Mouse (Mus musculus): ENCODE measurements at regions not wholly inside any gene's neighbourhood (a gene's known extent, or its start where the extent isn't known, plus 50 kb on each side); places are given as distances from the start of the nearest gene placed in this dataset.
"Not testable (repeated sequence)": the region's sequence is repeated elsewhere in the genome, so short reads cannot be mapped to it uniquely, and the experiment has no call there.

DNA sequence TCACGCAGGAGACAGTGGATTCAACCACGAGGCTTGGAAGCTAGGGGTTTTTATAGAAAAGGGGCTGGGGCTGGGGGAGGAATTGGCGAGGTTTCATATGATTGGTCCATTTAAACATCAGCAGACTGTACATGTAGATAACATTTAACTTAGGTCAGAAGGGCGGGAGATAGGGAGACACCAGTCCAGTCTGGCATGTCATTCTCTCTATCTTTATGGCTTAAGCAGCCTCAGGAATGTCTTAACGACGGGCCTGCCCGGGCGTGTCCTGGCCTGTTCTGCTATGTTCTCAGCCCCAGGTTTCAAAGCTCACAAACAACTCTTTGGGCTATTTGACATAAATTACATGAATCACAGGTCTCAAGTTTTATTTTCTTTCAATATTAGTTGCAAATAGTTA, 910.6 kb downstream of the Abca13 start:
- H3K9me3 ChIP-seq; H3K36me3 ChIP-seq; H3K27me3 ChIP-seq; H3K27ac ChIP-seq; H3K4me2 ChIP-seq; H3K9ac ChIP-seq; H3K4me3 ChIP-seq; ATAC-seq (ENCODE audit: borderline replicate concordance, extremely low read depth, low FRiP score, low TSS enrichment); H3K4me1 ChIP-seq: not testable (repeated sequence)
- WGBS: 57% methylated on average over 8 of the region's 8 CpGs

DNA sequence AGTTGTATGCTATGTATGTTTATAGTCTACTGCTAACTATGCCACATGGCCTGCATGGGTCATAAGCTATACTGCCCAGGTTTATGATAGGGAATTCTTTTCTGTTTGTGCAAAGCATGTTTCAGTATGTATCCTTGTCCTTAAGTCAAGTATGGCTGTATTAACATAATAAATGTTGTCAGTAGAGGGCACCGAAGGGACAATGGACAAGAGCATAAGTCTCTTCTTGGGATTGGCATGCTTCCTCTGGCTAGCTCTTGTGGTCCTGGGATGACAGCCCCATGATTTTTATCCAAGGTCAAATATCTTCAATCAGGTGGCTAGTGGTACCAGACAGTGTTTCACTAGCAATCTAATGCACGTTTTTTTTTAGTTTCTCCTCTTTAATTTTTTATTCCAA, 913.3 kb downstream of the Abca13 start:
- no peak overlapping the region for H3K27ac ChIP-seq
- no peak overlapping the region for H3K9ac ChIP-seq
- H3K27me3 ChIP-seq: no peaks in the 10 kb centered on the region
- H3K9me3 ChIP-seq: no peaks in the 10 kb centered on the region
- H3K4me3 ChIP-seq: no peak overlapping the region
- H3K4me2 ChIP-seq: no peak overlapping the region
- 68% methylated on average over 2 of the region's 2 CpGs for WGBS
- H3K4me1 ChIP-seq: no peaks in the 10 kb centered on the region
- ATAC-seq (ENCODE audit: borderline replicate concordance, extremely low read depth, low FRiP score, low TSS enrichment): no peak
- no peaks in the 10 kb centered on the region for H3K36me3 ChIP-seq

DNA sequence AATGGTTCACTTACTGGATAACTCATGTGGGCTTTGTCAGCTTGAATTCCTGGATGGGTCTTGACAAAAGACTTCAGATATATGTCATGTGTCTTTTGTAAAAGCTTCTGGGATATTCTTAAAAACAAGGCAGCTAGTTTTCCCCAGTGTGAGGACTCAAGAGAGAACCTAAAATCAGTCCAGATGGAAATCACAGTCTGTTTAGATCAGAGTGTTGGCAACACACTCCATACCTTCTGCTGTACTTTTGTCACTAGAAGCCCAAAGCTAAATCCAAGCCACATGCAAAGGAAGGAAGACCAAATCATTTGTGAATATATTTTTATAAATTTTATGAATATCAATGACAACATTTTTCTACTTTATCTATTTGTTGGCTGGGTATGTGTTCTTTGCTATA, 950.4 kb downstream of the Abca13 start:
- H3K9me3 ChIP-seq: no peaks in the 10 kb centered on the region
- no peaks in the 10 kb centered on the region for H3K27me3 ChIP-seq
- H3K9ac ChIP-seq: no peak overlapping the region
- no peaks in the 10 kb centered on the region for H3K36me3 ChIP-seq
- no peaks in the 10 kb centered on the region for H3K4me1 ChIP-seq
- no peak for ATAC-seq (ENCODE audit: borderline replicate concordance, extremely low read depth, low FRiP score, low TSS enrichment)
- no peak overlapping the region for H3K4me3 ChIP-seq
- H3K27ac ChIP-seq: no peak overlapping the region
- no peak overlapping the region for H3K4me2 ChIP-seq

DNA sequence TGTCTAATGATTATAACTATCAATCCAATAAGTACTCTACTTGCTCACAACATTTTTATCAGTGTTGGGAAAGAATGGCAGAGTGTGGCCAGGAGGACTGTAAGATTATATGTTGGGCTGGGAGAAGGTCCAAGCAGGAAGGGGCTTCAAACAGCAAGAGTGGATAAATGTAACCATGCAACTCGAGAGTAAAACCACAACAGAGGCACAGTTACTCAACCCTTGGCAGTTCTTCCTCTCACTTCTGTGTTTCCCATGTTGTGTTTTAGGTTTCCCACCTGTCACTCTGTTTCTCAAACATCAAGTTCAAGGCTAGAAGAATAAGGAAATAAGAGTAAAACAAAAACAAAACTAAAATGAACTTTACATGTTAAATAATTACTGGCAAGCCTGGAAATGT, 957.4 kb downstream of the Abca13 start:
- Histone ChIP-seq H3K4me2 (no peak overlapping the region), H3K27ac (no peak overlapping the region), H3K9me3 (no peaks in the 10 kb centered on the region), H3K36me3 (no peaks in the 10 kb centered on the region), H3K4me3 (no peak overlapping the region), H3K27me3 (no peaks in the 10 kb centered on the region), H3K4me1 (no peaks in the 10 kb centered on the region), H3K9ac (no peak overlapping the region)
- ATAC-seq (ENCODE audit: borderline replicate concordance, extremely low read depth, low FRiP score, low TSS enrichment): no peak
- 26% methylated on average over 1 of the region's 1 CpGs for WGBS

DNA sequence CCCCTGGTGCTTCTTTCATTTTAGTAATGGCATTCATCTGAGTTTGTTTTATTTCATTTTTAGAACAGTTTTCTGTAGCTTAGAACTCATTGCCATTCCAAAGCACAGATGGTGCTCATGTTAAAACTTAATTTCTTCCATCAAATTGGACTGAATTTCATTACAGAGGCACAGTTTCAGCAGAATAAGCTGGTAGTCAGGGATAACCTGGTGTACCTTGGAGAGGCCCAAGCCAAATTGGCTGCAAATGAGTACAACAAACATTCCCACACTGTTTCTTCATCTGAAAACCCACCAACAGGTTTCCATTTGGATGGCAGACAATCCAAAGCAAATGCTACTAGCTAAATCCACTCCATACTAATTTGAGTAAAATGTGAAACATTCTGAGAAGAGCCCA, 960.2 kb upstream of the Vwc2 start:
- Histone ChIP-seq H3K4me3 (no peak overlapping the region), H3K27me3 (no peaks in the 10 kb centered on the region), H3K4me2 (no peak overlapping the region), H3K9me3 (no peaks in the 10 kb centered on the region), H3K4me1 (no peaks in the 10 kb centered on the region), H3K36me3 (no peaks in the 10 kb centered on the region), H3K27ac (no peak overlapping the region), H3K9ac (no peak overlapping the region)
- ATAC-seq (ENCODE audit: borderline replicate concordance, extremely low read depth, low FRiP score, low TSS enrichment): no peak

DNA sequence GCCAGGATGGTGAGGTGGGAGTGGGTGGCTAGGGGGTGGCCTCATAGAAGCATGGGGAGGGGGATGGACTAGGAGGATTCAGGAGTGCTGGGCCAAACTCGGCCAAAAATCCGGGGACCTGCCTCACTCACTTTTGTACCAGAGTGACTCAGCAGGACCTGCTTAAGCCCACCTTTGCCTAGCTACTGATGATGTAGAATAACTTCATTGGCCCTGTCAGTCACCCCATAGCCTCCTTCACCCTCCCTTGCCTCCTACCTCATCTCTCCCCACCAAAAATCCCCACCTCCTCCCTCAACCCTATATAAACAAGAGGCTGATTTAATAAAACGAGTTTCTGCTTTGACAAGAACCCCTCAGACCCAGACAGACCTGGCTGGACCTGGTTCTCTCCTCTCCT, 920.3 kb upstream of the Vwc2 start:
- no peak for ATAC-seq (ENCODE audit: borderline replicate concordance, extremely low read depth, low FRiP score, low TSS enrichment)
- Histone ChIP-seq H3K9me3 (no peaks in the 10 kb centered on the region), H3K27me3 (no peaks in the 10 kb centered on the region), H3K4me1 (no peaks in the 10 kb centered on the region), H3K4me2 (no peak overlapping the region), H3K9ac (no peak overlapping the region), H3K4me3 (no peak overlapping the region), H3K36me3 (no peaks in the 10 kb centered on the region), H3K27ac (no peak overlapping the region)
- WGBS: 43% methylated on average over 3 of the region's 3 CpGs

DNA sequence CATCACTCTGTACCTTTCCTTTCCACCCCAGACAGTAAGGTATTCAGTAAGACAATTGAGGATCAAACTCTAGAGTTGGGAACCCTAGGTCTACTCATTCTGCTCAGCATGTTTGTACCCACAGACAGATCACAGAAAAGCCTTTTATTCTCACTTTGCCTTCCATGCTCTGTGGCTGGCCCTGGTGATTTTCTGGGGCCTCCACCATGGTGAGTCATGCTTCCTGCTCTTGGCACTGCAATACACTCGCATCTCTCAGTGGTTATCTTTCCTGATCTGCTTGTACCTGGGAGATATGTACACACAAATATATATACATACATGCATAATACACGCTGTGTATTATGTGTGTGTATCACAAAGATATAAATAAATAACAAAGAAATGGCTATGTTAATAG, 919.2 kb upstream of the Vwc2 start:
- no peak overlapping the region for H3K9ac ChIP-seq
- ATAC-seq (ENCODE audit: borderline replicate concordance, extremely low read depth, low FRiP score, low TSS enrichment): no peak
- 65% methylated on average over 2 of the region's 2 CpGs for WGBS

DNA sequence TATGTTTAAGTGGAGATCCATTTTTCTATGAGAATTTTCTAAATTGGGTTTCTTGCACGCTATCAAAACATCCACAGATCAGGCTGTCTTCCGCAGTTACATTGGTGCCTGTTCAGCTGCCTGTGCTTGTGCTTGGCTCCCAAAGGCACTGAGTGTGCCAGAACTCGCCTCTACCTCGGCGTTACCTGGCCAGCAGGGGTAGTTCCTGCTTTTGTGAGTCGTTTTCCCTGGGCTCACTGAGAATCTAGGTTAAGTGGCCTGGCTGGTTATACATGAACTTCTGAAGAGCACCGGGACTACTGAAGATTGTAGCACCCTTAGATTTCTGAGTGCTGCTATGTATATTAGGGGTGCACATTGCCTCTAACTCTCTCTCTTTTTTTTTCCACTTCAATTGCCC, 913.0 kb upstream of the Vwc2 start:
- no peak overlapping the region for H3K4me2 ChIP-seq
- H3K27ac ChIP-seq: no peak overlapping the region
- H3K4me3 ChIP-seq: no peak overlapping the region
- H3K4me1 ChIP-seq: no peaks in the 10 kb centered on the region
- H3K9ac ChIP-seq: no peak overlapping the region
- 64% methylated on average over 7 of the region's 7 CpGs for WGBS
- H3K36me3 ChIP-seq: no peaks in the 10 kb centered on the region
- H3K27me3 ChIP-seq: no peaks in the 10 kb centered on the region
- no peaks in the 10 kb centered on the region for H3K9me3 ChIP-seq
- ATAC-seq (ENCODE audit: borderline replicate concordance, extremely low read depth, low FRiP score, low TSS enrichment): no peak

More for the DNA sequence above, 919.2 kb upstream of the Vwc2 start:
- no peaks in the 10 kb centered on the region for H3K9me3 ChIP-seq
- no peak overlapping the region for H3K4me2 ChIP-seq
- H3K27me3 ChIP-seq: no peaks in the 10 kb centered on the region
- H3K4me1 ChIP-seq: no peaks in the 10 kb centered on the region
- no peaks in the 10 kb centered on the region for H3K36me3 ChIP-seq
- no peak overlapping the region for H3K4me3 ChIP-seq
- no peak overlapping the region for H3K27ac ChIP-seq

DNA sequence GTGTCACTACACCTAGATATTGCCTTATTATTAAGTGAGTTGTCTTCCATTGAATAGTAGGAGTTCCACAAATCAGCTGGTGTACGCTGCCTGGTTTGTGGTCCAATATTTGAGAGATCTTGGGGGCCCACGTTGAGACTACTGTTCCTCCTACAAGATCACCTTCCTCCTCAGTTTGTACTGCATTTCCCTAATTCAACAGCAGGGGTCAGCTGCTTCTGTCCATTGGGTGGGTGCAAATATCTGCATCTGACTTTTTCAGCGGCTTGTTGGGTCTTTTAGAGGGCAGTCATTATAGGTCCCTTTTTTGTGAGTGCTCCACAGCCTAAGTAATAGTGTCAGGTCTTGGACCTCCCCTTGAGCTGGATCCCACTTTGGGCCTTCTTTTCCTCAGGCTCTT, 908.8 kb upstream of the Vwc2 start:
- Histone ChIP-seq H3K4me2 (no peak overlapping the region), H3K9ac (no peak overlapping the region), H3K4me1 (no peaks in the 10 kb centered on the region), H3K9me3 (no peaks in the 10 kb centered on the region), H3K4me3 (no peak overlapping the region), H3K27me3 (no peaks in the 10 kb centered on the region), H3K27ac (no peak overlapping the region), H3K36me3 (no peaks in the 10 kb centered on the region)
- WGBS: 66% methylated on average over 3 of the region's 3 CpGs
- no peak for ATAC-seq (ENCODE audit: borderline replicate concordance, extremely low read depth, low FRiP score, low TSS enrichment)

All from lung, embryonic 15.5 days (tissue).